Mouse (Mus musculus) intestine, embryonic 16.5 days (tissue): Measurements from ENCODE around the gene Tead1. TPM values are rescaled to one million over a fixed set of nuclear protein-coding genes. Genes with fewer than 3 reads are reported as not detected.

ENCODE experiments used
- ATAC-seq: fragments of 200-750 bp; cut with Nextera tagmentation; 2 replicates; pipeline ENCODE4 v1.8.0; 2017; ENCODE audit warnings: moderate TSS enrichment, moderate library complexity
- H3K27ac ChIP-seq: fragments of 300-500 bp; sonication (generic); 2 replicates; pipeline ENCODE4 v1.5.1; 2014; ENCODE audit warnings: mild to moderate bottlenecking, low read length
- H3K27me3 ChIP-seq: fragments of 300-500 bp; sonication (generic); replicated peaks from 2 replicates; pipeline ENCODE4 v1.6.1; 2014; ENCODE audit warnings: low read length, control low read depth, mixed read lengths; ENCODE audit not compliant: control insufficient read depth, insufficient read depth
- H3K36me3 ChIP-seq: fragments of 300-500 bp; sonication (generic); 2 replicates; pipeline ENCODE4 v1.6.1; 2014; ENCODE audit warnings: low read length, control low read depth; ENCODE audit not compliant: control insufficient read depth, insufficient read depth
- H3K4me1 ChIP-seq: fragments of 300-500 bp; sonication (generic); 2 replicates; pipeline ENCODE4 v1.6.1; 2014; ENCODE audit warnings: low read length, control low read depth, mixed read lengths; ENCODE audit not compliant: control insufficient read depth, insufficient read depth
- H3K4me2 ChIP-seq: fragments of 300-500 bp; sonication (generic); 2 replicates; pipeline ENCODE4 v1.6.1; 2014; ENCODE audit warnings: low read depth, low read length, control low read depth
- H3K4me3 ChIP-seq: fragments of 300-500 bp; sonication (generic); 2 replicates; pipeline ENCODE4 v1.5.1; 2014; ENCODE audit warnings: mild to moderate bottlenecking, low read length
- H3K9ac ChIP-seq: fragments of 300-500 bp; sonication (generic); 2 replicates; pipeline ENCODE4 v1.6.1; 2014; ENCODE audit warnings: low read depth, low read length
- H3K9me3 ChIP-seq: fragments of 300-500 bp; sonication (generic); 2 replicates; pipeline ENCODE4 v1.6.1; 2016; ENCODE audit warnings: low read length, control low read depth; ENCODE audit not compliant: control insufficient read depth
- WGBS: fragments of 180-500 bp; shearing (Covaris S2); extraction: QIAGEN DNeasy Blood & Tissue Kit; methylation state at CpG from one replicate; pipeline ENCODE4 v1.1.7; 2014; 5-methylcytosine and 5-hydroxymethylcytosine counted together
- polyA plus RNA-seq: library from polyadenylated mRNA; unstranded; fragments of >200 nt; fragmentation: Nextera tagmentation; extraction: Ambion mirVana; gene quantifications from 2 replicates; pipeline ENCODE4 v1.2.1, GENCODE M21; 2015

Tead1 gene
- polyA plus RNA-seq, 1 experiment from 2014 or later = 10.9 TPM

GRCm38 (mm10) chr7:112760293-112760692 lies 81.2 kb downstream of the Tead1 start:
- Histone ChIP-seq H3K36me3 (no peaks in the 10 kb centered on the region), H3K9ac (no peak overlapping the region), H3K4me1 (peaks cover 29% of the 10 kb centered on the region; the same call in 1 of the 2 replicates), H3K27ac (no peak overlapping the region), H3K4me3 (no peak overlapping the region), H3K9me3 (no peaks in the 10 kb centered on the region), H3K4me2 (no peak overlapping the region), H3K27me3 (no peaks in the 10 kb centered on the region)
- ATAC-seq = no peak
- 62% methylated on average over 3 of the region's 3 CpGs for WGBS

GRCm38 (mm10) chr7:112760782-112761181 lies 81.7 kb downstream of the Tead1 start:
- peak; percentile 61 for ATAC-seq
- peaks cover 29% of the 10 kb centered on the region; the same call in 1 of the 2 replicates for H3K4me1 ChIP-seq

GRCm38 (mm10) chr7:112762870-112763269 lies 83.8 kb downstream of the Tead1 start:
- Histone ChIP-seq H3K36me3 (no peaks in the 10 kb centered on the region), H3K4me3 (no peak overlapping the region), H3K4me2 (no peak overlapping the region), H3K4me1 (peaks cover 26% of the 10 kb centered on the region; the same call in 1 of the 2 replicates), H3K27ac (no peak overlapping the region), H3K9me3 (no peaks in the 10 kb centered on the region), H3K27me3 (no peaks in the 10 kb centered on the region), H3K9ac (no peak overlapping the region)
- 83% methylated on average over 2 of the region's 2 CpGs for whole genome bisulfite sequencing
- ATAC-seq = no peak

More at GRCm38 (mm10) chr7:112760782-112761181, 81.7 kb downstream of the Tead1 start:
- WGBS = 44% methylated on average over 8 of the region's 8 CpGs
- no peaks in the 10 kb centered on the region for H3K36me3 ChIP-seq
- H3K9ac ChIP-seq = no peak overlapping the region
- H3K4me2 ChIP-seq = no peak overlapping the region
- no peaks in the 10 kb centered on the region for H3K9me3 ChIP-seq
- H3K4me3 ChIP-seq = no peak overlapping the region
- no peaks in the 10 kb centered on the region for H3K27me3 ChIP-seq
- H3K27ac ChIP-seq = no peak overlapping the region

GRCm38 (mm10) chr7:112763513-112763912 lies 84.4 kb downstream of the Tead1 start:
- no peaks in the 10 kb centered on the region for H3K36me3 ChIP-seq
- ATAC-seq = no peak
- 67% methylated on average over 3 of the region's 3 CpGs for WGBS

GRCm38 (mm10) chr7:112764921-112765320 lies 85.8 kb downstream of the Tead1 start:
- Histone ChIP-seq H3K36me3 (no peaks in the 10 kb centered on the region), H3K9ac (no peak overlapping the region)
- WGBS = 83% methylated on average over 4 of the region's 4 CpGs

More at GRCm38 (mm10) chr7:112763513-112763912, 84.4 kb downstream of the Tead1 start:
- Histone ChIP-seq H3K27ac (no peak overlapping the region), H3K4me2 (no peak overlapping the region), H3K9me3 (no peaks in the 10 kb centered on the region), H3K4me3 (no peak overlapping the region), H3K9ac (no peak overlapping the region), H3K27me3 (no peaks in the 10 kb centered on the region), H3K4me1 (peaks cover 26% of the 10 kb centered on the region; the same call in 1 of the 2 replicates)

GRCm38 (mm10) chr7:112769866-112770265 lies 90.7 kb downstream of the Tead1 start:
- Histone ChIP-seq H3K4me1 (peaks cover 7% of the 10 kb centered on the region), H3K27ac (no peak overlapping the region), H3K9me3 (no peaks in the 10 kb centered on the region), H3K4me3 (no peak overlapping the region), H3K36me3 (no peaks in the 10 kb centered on the region), H3K9ac (no peak overlapping the region), H3K4me2 (no peak overlapping the region), H3K27me3 (no peaks in the 10 kb centered on the region)
- no peak for ATAC-seq
- WGBS = 77% methylated on average over 2 of the region's 2 CpGs

More at GRCm38 (mm10) chr7:112764921-112765320, 85.8 kb downstream of the Tead1 start:
- Histone ChIP-seq H3K4me2 (no peak overlapping the region), H3K27ac (no peak overlapping the region), H3K4me3 (no peak overlapping the region), H3K9me3 (no peaks in the 10 kb centered on the region), H3K27me3 (no peaks in the 10 kb centered on the region), H3K4me1 (peaks cover 26% of the 10 kb centered on the region; the same call in 1 of the 2 replicates)
- ATAC-seq = no peak

GRCm38 (mm10) chr7:112771461-112771860 lies 92.3 kb downstream of the Tead1 start:
- no peak for ATAC-seq
- H3K4me2 ChIP-seq = no peak overlapping the region
- no peak overlapping the region for H3K27ac ChIP-seq
- H3K36me3 ChIP-seq = no peaks in the 10 kb centered on the region
- H3K4me1 ChIP-seq = peaks cover 12% of the 10 kb centered on the region
- 85% methylated on average over 6 of the region's 6 CpGs for WGBS
- H3K9ac ChIP-seq = no peak overlapping the region
- H3K9me3 ChIP-seq = no peaks in the 10 kb centered on the region
- no peaks in the 10 kb centered on the region for H3K27me3 ChIP-seq
- no peak overlapping the region for H3K4me3 ChIP-seq

GRCm38 (mm10) chr7:112772777-112773176 lies 93.7 kb downstream of the Tead1 start:
- ATAC-seq = no peak
- WGBS = 27% methylated on average over 6 of the region's 6 CpGs
- no peak overlapping the region for H3K27ac ChIP-seq
- no peak overlapping the region for H3K4me2 ChIP-seq
- no peak overlapping the region for H3K9ac ChIP-seq
- H3K4me3 ChIP-seq = no peak overlapping the region
- no peaks in the 10 kb centered on the region for H3K9me3 ChIP-seq
- peaks cover 17% of the 10 kb centered on the region for H3K4me1 ChIP-seq
- no peaks in the 10 kb centered on the region for H3K36me3 ChIP-seq
- H3K27me3 ChIP-seq = no peaks in the 10 kb centered on the region

GRCm38 (mm10) chr7:112773601-112774000 lies 94.5 kb downstream of the Tead1 start:
- Histone ChIP-seq H3K27me3 (no peaks in the 10 kb centered on the region), H3K4me3 (no peak overlapping the region), H3K9me3 (no peaks in the 10 kb centered on the region), H3K27ac (no peak overlapping the region), H3K4me1 (peaks cover 17% of the 10 kb centered on the region), H3K9ac (no peak overlapping the region), H3K4me2 (no peak overlapping the region), H3K36me3 (no peaks in the 10 kb centered on the region)
- ATAC-seq = no peak
- WGBS = 77% methylated on average over 4 of the region's 4 CpGs

GRCm38 (mm10) chr7:112775816-112776215 lies 96.7 kb downstream of the Tead1 start:
- Histone ChIP-seq H3K36me3 (no peaks in the 10 kb centered on the region), H3K27ac (no peak overlapping the region), H3K9me3 (no peaks in the 10 kb centered on the region), H3K9ac (no peak overlapping the region), H3K4me1 (peaks cover 33% of the 10 kb centered on the region), H3K27me3 (no peaks in the 10 kb centered on the region), H3K4me2 (no peak overlapping the region), H3K4me3 (no peak overlapping the region)
- 58% methylated on average over 5 of the region's 5 CpGs for WGBS
- no peak for ATAC-seq
